Mouse (Mus musculus) limb, embryonic 14.5 days (tissue): ENCODE data around the gene Zbtb46. TPM values are rescaled to one million over a fixed set of nuclear protein-coding genes. Genes with fewer than 3 reads are reported as not detected.
A peak's percentile ranks its signal among the peaks of the same experiment; 100 is the strongest.

Source experiments
- ATAC-seq: fragments of 200-750 bp; cut with Nextera tagmentation; 2 replicates; pipeline ENCODE4 v1.8.0; 2017; ENCODE audit warnings: low read depth, moderate number of reproducible peaks, moderate TSS enrichment; ENCODE audit not compliant: low FRiP score
- DNase-seq: peaks from one replicate; pipeline ENCODE4 v3.0.0-alpha.2; 2015; ENCODE audit warnings: low spot score
- H3K27ac ChIP-seq: fragments of 300-500 bp; sonication (generic); replicated peaks from 2 replicates; pipeline ENCODE4 v1.5.1; 2014; ENCODE audit warnings: low read depth, mild to moderate bottlenecking, low read length, moderate library complexity, mixed read lengths
- H3K27me3 ChIP-seq: fragments of 300-500 bp; sonication (generic); 2 replicates; pipeline ENCODE4 v1.6.1; 2014; ENCODE audit warnings: low read length, mixed read lengths; ENCODE audit not compliant: control insufficient read depth, insufficient read depth
- H3K36me3 ChIP-seq: fragments of 300-500 bp; sonication (generic); 2 replicates; pipeline ENCODE4 v1.6.1; 2014; ENCODE audit warnings: mild to moderate bottlenecking, low read length, moderate library complexity, mixed read lengths; ENCODE audit not compliant: control insufficient read depth, insufficient read depth
- H3K4me1 ChIP-seq: fragments of 300-500 bp; sonication (generic); 2 replicates; pipeline ENCODE4 v1.6.1; 2014; ENCODE audit warnings: antibody characterized with exemption, low read length, mixed read lengths; ENCODE audit not compliant: control insufficient read depth, insufficient read depth
- H3K4me2 ChIP-seq: fragments of 300-500 bp; sonication (generic); replicated peaks from 2 replicates; pipeline ENCODE4 v1.6.1; 2014; ENCODE audit warnings: low read depth, mild to moderate bottlenecking, low read length, moderate library complexity; ENCODE audit not compliant: severe bottlenecking
- H3K4me3 ChIP-seq: fragments of 300-500 bp; sonication (generic); replicated peaks from 2 replicates; pipeline ENCODE4 v1.5.1; 2014; ENCODE audit warnings: low read length
- H3K9ac ChIP-seq: fragments of 300-500 bp; sonication (generic); 2 replicates; pipeline ENCODE4 v1.6.1; 2014; ENCODE audit warnings: mild to moderate bottlenecking, low read depth, low read length, moderate library complexity; ENCODE audit not compliant: severe bottlenecking
- H3K9me3 ChIP-seq: fragments of 300-500 bp; sonication (generic); 2 replicates; pipeline ENCODE4 v1.6.1; 2016; ENCODE audit warnings: low read length; ENCODE audit not compliant: control insufficient read depth
- POLR2A ChIP-seq: fragments of 200-500 bp; IDR thresholded peaks from 2 replicates; pipeline ENCODE4 v1.8.0; 2012; ENCODE audit warnings: inconsistent platforms, mild to moderate bottlenecking, moderate library complexity, borderline replicate concordance; ENCODE audit not compliant: insufficient read depth, insufficient read length; ENCODE audit errors: extremely low read depth
- WGBS: fragments of 180-500 bp; shearing (Covaris S2); extraction: QIAGEN DNeasy Blood & Tissue Kit; methylation state at CpG from one replicate; pipeline ENCODE4 v1.1.7; 2014; 5-methylcytosine and 5-hydroxymethylcytosine counted together
- polyA plus RNA-seq, 2 experiments: library from polyadenylated mRNA; depleted of rRNA in 1 of 2; stranded (reverse) in 1 of 2; unstranded in 1 of 2; fragments of >200 nt; fragmentation: Nextera tagmentation in 1 of 2; extraction: Ambion mirVana in 1 of 2; gene quantifications; 2 replicates each; pipeline versions ENCODE4 v1.2.1 to v1.2.3; 2012 to 2014

Gene Zbtb46
- polyA plus RNA-seq, 2 experiments: 3.8 to 4.3 TPM

DNA sequence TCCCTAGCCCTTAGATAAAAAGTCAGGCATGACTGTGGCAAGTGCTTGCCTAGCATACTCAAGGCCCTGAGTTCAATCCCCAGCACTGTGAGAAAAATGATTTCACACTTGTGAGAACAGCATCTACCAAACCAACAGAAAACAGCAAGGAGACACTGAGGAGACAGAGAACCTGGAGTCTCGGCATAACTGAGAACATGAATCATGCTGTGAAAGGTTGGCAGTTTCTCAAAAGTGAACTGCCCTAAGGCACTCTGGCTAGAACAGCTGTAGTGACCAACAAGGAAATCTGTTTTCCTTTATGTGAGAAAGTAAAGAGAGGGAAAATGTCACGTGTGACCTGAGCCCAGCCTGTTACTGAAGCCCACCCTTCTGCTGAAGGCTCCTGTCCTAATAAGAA lies 46.1 kb downstream of the Zbtb46 start:
- WGBS: 29% methylated on average over 2 of the region's 2 CpGs
- TF ChIP-seq POLR2A: no peak
- no peaks in the 10 kb centered on the region for H3K36me3 ChIP-seq
- no peaks in the 10 kb centered on the region for H3K9me3 ChIP-seq
- H3K9ac ChIP-seq: no peak overlapping the region
- no peak overlapping the region for H3K4me2 ChIP-seq
- no peaks in the 10 kb centered on the region for H3K27me3 ChIP-seq
- H3K4me3 ChIP-seq: no peak overlapping the region
- H3K4me1 ChIP-seq: no peaks in the 10 kb centered on the region
- no peak for ATAC-seq
- no peak for DNase-seq
- H3K27ac ChIP-seq: no peak overlapping the region

DNA sequence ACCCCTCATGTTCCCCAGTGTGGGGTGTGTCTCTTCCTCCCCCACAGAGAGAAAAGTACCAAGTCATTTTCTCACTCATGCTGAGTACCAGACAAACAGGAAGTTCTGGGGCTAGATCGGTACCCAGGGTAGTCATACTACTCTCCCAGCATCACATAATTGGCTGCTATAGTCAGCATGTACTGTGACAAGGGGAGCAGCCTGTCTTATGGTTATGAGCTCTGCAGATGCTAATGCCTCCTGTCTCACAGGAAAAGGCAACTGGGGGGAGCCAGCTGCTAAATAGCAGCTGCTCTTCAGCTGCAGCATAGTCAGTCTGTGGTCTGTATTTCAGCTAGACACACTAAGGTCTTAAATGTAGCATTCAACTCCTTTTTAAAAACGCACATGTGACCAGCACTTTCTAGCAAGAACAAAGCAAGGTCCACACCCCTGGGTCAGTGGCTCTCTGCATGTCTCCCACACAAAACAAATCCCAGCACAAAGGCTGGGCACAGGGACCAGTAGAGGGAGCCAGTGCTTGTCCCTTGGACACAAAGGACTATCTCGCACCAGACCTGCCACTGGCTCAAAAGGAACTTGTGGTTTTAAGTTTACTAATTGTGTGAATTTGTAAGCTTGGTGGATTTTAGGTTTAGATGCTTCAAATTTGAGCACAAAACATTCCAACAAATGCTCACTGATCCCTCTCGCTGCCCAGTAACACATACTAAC lies 48.3 kb downstream of the Zbtb46 start:
- 56% methylated on average over 4 of the region's 4 CpGs for WGBS

DNA sequence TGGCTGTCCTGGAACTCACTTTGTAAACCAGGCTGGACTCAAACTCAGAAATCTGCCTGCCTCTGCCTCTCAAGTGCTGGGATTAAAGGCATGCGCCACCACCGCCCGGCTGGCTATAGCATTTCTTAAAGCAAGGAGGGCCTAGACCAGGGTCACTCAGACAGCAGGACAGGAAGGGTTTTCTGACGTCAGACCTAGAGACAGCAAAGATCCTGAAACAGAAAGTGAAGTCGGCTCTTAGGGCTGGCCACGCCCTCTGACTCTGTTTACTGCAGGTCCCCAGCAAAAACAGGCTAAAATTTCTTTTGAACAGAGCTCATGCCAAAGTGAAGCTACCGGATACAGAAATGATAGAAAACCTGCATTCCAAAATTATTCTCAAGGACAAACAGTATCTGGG lies 49.6 kb downstream of the Zbtb46 start:
- Histone ChIP-seq H3K27me3 (no peaks in the 10 kb centered on the region), H3K27ac (no peak overlapping the region), H3K9me3 (no peaks in the 10 kb centered on the region), H3K9ac (no peak overlapping the region), H3K4me1 (no peaks in the 10 kb centered on the region), H3K4me2 (no peak overlapping the region), H3K4me3 (no peak overlapping the region), H3K36me3 (no peaks in the 10 kb centered on the region)
- TF ChIP-seq POLR2A: no peak
- no peak for ATAC-seq
- DNase-seq: no peak
- 78% methylated on average over 7 of the region's 7 CpGs for WGBS

More for the DNA sequence above, 48.3 kb downstream of the Zbtb46 start:
- H3K27ac ChIP-seq: no peak overlapping the region
- H3K4me1 ChIP-seq: no peaks in the 10 kb centered on the region
- H3K4me3 ChIP-seq: no peak overlapping the region
- H3K9ac ChIP-seq: no peak overlapping the region
- no peaks in the 10 kb centered on the region for H3K36me3 ChIP-seq
- peak; percentile 80 for ATAC-seq
- H3K4me2 ChIP-seq: no peak overlapping the region
- peak; percentile 65 for DNase-seq
- no peaks in the 10 kb centered on the region for H3K27me3 ChIP-seq
- TF ChIP-seq POLR2A: no peak
- H3K9me3 ChIP-seq: no peaks in the 10 kb centered on the region

DNA sequence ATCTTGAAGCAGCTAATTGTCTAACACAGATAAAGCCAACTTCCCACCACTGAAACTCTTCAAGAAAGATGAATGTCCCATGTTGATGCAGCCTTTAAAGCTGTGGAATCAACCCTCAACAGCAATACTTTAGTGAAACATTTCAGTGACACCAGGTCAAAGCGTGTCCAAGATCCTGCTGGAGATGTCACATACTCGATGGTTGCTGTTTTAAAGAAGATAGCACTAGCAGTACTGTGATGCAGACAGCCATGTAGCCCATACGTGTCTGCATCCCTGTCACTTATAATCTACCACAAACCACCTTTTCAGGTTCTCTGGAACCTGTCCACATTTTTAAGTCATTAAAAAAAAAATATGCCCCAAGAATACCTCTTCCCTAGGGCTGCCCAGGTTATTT lies 55.5 kb downstream of the Zbtb46 start:
- H3K4me1 ChIP-seq: no peaks in the 10 kb centered on the region
- no peak overlapping the region for H3K4me2 ChIP-seq
- 87% methylated on average over 3 of the region's 3 CpGs for WGBS
- H3K27me3 ChIP-seq: no peaks in the 10 kb centered on the region
- ATAC-seq (no peak), DNase-seq (no peak)
- H3K27ac ChIP-seq: no peak overlapping the region
- H3K9me3 ChIP-seq: no peaks in the 10 kb centered on the region
- H3K9ac ChIP-seq: no peak overlapping the region
- TF ChIP-seq POLR2A: no peak
- no peaks in the 10 kb centered on the region for H3K36me3 ChIP-seq
- H3K4me3 ChIP-seq: no peak overlapping the region

DNA sequence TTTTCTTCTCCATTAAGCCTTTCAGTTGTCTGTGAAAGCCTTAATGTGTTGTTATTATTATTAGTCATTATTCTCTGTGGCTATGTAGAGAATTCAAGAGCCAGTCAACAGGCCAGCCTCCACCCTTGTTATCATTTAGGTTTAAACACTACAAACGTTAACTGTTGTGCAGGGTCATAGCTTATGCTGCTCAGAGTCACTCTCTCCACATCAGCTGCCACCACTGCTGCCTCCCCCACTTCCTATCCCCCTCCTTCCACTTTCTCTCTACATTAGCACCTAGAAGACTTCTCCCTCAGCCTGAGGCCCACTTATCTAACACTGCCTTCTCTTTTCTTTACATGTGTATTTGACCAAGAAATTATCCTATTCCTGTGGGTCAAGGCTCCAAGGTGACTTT lies 57.7 kb downstream of the Zbtb46 start:
- H3K4me2 ChIP-seq: no peak overlapping the region
- no peak overlapping the region for H3K4me3 ChIP-seq
- TF ChIP-seq POLR2A: no peak
- H3K9ac ChIP-seq: no peak overlapping the region
- ATAC-seq (no peak), DNase-seq (no peak)
- no peaks in the 10 kb centered on the region for H3K36me3 ChIP-seq
- H3K27ac ChIP-seq: no peak overlapping the region
- no peaks in the 10 kb centered on the region for H3K9me3 ChIP-seq
- no peaks in the 10 kb centered on the region for H3K27me3 ChIP-seq
- 19% methylated on average over 1 of the region's 1 CpGs for WGBS
- H3K4me1 ChIP-seq: no peaks in the 10 kb centered on the region

DNA sequence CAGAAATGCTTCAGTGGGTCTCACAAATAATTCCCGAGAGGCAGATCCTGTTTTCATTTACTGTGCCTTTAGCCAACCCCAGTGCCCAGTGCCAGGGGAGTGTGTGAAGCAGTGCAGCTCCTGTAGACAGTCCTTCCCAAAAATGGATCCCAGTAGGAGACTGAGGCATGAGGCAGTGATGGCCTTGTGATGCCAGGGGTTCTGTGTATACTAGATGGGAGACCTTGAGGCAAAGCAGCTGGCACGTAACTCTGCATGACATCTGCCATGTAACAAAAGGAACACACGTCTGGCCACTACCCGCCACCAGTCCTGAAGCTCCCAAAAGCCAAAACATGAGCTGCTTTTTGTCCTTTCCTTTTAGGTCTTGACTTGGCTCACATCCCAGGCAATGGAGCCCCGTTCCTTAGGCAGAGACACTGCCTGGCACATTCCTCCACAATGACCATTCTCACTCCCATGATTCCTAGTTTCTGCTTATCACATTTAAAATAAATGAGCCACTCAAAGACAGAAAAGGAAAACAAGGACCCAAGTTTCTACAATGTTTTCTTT lies 61.9 kb downstream of the Zbtb46 start:
- WGBS: 72% methylated on average over 5 of the region's 5 CpGs

More for the DNA sequence above, 61.9 kb downstream of the Zbtb46 start:
- H3K4me2 ChIP-seq: no peak overlapping the region
- H3K27me3 ChIP-seq: no peaks in the 10 kb centered on the region
- H3K9me3 ChIP-seq: no peaks in the 10 kb centered on the region
- H3K9ac ChIP-seq: no peak overlapping the region
- H3K36me3 ChIP-seq: no peaks in the 10 kb centered on the region
- H3K4me1 ChIP-seq: no peaks in the 10 kb centered on the region
- no peak for TF ChIP-seq POLR2A
- no peak overlapping the region for H3K4me3 ChIP-seq
- ATAC-seq (no peak), DNase-seq (no peak)
- H3K27ac ChIP-seq: no peak overlapping the region
